Mouse (Mus musculus): Measurements from ENCODE around the gene Hcfc2. TPM values are rescaled to one million over a fixed set of nuclear protein-coding genes. Genes with fewer than 3 reads are reported as not detected.

Gene Hcfc2
- polyA plus RNA-seq, 1 experiment from 2014 or later: 11.4 TPM

DNA sequence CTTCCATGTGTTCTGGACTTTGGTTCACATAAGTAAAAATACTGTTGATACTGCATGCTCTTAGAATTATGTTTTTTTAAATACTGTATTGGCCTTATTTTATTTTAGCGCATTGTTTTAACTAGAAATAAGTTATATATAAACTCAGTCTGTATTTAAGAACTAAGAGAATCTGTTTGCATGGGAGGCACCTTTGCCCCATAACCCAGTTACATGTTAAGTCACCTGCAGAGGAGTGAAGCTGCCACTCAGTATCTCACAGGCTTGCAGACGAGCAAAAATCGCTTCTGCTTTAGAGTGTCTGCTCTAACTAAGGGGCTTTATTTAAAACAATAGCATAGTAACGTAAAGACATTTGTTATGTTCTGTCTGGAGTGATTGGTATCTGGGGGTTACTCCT is 45.9 kb downstream of the Hcfc2 start:
- no peak overlapping the region for H3K9ac ChIP-seq
- peaks cover under 1% of the 10 kb centered on the region; the same call in 1 of the 2 replicates for H3K4me1 ChIP-seq (replicated peaks)
- DNase-seq: no peak
- H3K27ac ChIP-seq: no peak overlapping the region
- H3K4me2 ChIP-seq: no peak overlapping the region
- no peaks in the 10 kb centered on the region for H3K9me3 ChIP-seq (replicated peaks)
- no peaks in the 10 kb centered on the region for H3K27me3 ChIP-seq
- H3K4me3 ChIP-seq (replicated peaks): no peak overlapping the region
- peaks cover 47% of the 10 kb centered on the region for H3K36me3 ChIP-seq
- 82% methylated on average over 4 of the region's 4 CpGs for WGBS (ENCODE audit: insufficient replicate concordance)
- ATAC-seq (ENCODE audit: low read depth): no peak

DNA sequence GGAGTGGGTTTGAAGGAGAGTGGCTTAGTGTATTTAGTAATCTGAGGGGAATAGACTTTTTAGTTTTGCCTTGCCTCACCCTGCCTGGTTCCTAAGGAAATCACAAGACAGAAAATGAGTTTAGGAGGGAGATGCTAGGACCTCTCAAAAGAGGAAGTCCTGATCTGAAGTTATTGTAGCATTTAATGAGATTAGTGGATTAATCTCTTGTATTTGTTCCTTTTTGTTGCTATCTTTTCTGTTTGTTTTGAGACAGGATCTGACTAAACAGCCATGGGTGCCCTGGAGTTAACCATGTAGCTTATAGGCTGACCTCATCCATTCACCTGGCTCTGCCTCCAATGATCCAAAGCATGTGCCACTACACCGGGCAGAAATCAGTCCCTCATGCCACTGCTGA is 46.6 kb downstream of the Hcfc2 start:
- peaks cover 53% of the 10 kb centered on the region for H3K36me3 ChIP-seq
- no peaks in the 10 kb centered on the region for H3K27me3 ChIP-seq
- no peaks in the 10 kb centered on the region for H3K9me3 ChIP-seq (replicated peaks)
- no peak overlapping the region for H3K4me2 ChIP-seq
- H3K27ac ChIP-seq: no peak overlapping the region
- DNase-seq (no peak), ATAC-seq (ENCODE audit: low read depth) (no peak)
- H3K4me3 ChIP-seq (replicated peaks): no peak overlapping the region
- no peak overlapping the region for H3K9ac ChIP-seq
- 76% methylated on average over 1 of the region's 1 CpGs for WGBS (ENCODE audit: insufficient replicate concordance)
- H3K4me1 ChIP-seq (replicated peaks): peaks cover 7% of the 10 kb centered on the region

DNA sequence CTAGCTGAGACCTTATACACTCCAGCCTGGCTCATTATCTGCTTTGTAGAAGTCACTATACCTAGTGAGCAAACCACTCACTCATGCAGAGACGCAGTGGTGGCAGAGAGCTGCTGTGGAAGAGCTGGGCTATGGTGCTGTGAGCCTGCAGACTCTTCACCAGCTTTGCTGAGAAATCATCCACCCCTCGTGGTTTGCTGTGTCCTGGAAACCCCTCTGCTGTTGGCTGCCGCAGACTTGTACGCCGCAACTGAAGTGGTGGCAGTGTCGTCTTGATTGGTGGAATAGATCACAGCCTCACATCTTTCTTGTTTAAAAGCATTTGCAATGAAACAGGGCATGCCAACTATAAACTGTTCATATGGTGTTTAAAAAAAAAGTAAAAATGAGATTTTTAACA is 48.3 kb downstream of the Hcfc2 start:
- Histone ChIP-seq H3K9ac (no peak overlapping the region), H3K9me3 (replicated peaks) (no peaks in the 10 kb centered on the region), H3K36me3 (peaks cover 59% of the 10 kb centered on the region), H3K4me2 (no peak overlapping the region), H3K4me1 (replicated peaks) (peaks cover 8% of the 10 kb centered on the region), H3K4me3 (replicated peaks) (no peak overlapping the region), H3K27ac (no peak overlapping the region; the same call in 1 of the 2 replicates), H3K27me3 (no peaks in the 10 kb centered on the region)
- DNase-seq (no peak), ATAC-seq (ENCODE audit: low read depth) (no peak)
- WGBS (ENCODE audit: insufficient replicate concordance): 81% methylated on average over 6 of the region's 6 CpGs

DNA sequence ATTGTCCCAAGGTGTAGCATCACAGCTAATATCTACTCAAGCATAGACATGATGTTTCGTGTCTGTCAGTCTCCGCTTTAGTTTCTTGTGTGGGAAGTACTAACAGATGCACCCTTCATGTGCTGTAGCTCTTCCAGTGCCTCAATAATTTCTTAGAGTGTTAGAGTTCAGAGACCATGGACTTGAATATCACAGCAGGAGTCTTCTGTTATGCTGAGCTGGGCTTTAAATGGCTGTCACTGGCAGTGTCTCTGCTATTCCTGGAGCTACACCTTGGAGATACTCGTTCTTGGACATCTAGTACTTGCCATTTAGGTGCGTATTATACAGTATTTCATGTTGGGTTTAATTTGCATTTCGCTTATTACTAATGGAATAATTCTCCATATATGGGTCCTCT is 49.3 kb downstream of the Hcfc2 start:
- no peak overlapping the region for H3K27ac ChIP-seq
- peaks cover 8% of the 10 kb centered on the region for H3K4me1 ChIP-seq (replicated peaks)
- H3K27me3 ChIP-seq: no peaks in the 10 kb centered on the region
- no peak overlapping the region for H3K4me2 ChIP-seq
- H3K9ac ChIP-seq: no peak overlapping the region
- H3K9me3 ChIP-seq (replicated peaks): no peaks in the 10 kb centered on the region
- no peak for DNase-seq
- ATAC-seq (ENCODE audit: low read depth): no peak
- no peak overlapping the region for H3K4me3 ChIP-seq (replicated peaks)
- H3K36me3 ChIP-seq: peaks cover 57% of the 10 kb centered on the region
- WGBS (ENCODE audit: insufficient replicate concordance): 83% methylated on average over 5 of the region's 5 CpGs

DNA sequence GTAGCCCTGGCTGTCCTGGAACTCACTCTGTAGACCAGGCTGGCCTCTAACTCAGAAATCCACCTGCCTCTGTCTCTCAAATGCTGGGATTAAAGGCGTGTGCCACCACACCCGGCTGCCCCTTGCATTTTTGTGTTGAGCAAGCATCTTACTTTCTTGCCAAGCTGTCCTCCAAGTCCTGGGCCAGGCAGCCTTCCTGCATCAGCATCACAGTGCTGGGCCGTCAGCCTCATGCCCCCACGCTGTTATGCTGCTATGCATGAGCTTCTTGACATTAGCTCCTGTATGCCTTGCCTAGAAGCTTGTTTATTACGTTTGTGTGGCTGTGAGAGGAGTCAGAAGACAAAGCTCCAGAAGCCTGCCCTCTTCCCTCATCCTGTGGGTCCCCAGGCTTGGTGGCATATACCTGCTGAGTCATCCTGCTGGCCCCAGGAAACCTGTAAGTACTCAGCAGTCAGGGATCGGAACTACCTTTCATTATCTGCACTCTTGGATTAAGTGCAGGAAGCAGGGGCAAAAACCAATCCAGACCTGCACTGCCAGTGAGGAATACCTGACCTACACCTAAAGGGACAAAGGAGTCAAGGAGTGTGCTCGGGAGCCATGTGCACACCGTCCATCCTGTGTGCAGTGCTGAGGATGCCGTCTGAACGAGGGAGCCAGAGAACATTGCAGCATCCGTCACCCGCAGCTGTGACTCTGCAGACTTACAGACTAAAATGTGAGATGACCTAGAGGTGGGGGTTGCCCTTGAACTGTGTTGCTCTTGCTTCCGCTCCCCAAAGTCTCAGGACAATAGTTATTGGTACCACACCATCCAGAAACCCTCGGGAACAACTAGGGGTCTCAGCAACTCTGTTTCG is 51.3 kb downstream of the Hcfc2 start:
- Histone ChIP-seq H3K36me3 (peaks cover 74% of the 10 kb centered on the region), H3K4me3 (replicated peaks) (no peak overlapping the region), H3K9me3 (replicated peaks) (no peaks in the 10 kb centered on the region), H3K9ac (no peak overlapping the region), H3K27ac (no peak overlapping the region), H3K27me3 (no peaks in the 10 kb centered on the region), H3K4me2 (no peak overlapping the region), H3K4me1 (replicated peaks) (peaks cover 8% of the 10 kb centered on the region)
- no peak for DNase-seq
- 81% methylated on average over 15 of the region's 15 CpGs for WGBS (ENCODE audit: insufficient replicate concordance)
- no peak for ATAC-seq (ENCODE audit: low read depth)

DNA sequence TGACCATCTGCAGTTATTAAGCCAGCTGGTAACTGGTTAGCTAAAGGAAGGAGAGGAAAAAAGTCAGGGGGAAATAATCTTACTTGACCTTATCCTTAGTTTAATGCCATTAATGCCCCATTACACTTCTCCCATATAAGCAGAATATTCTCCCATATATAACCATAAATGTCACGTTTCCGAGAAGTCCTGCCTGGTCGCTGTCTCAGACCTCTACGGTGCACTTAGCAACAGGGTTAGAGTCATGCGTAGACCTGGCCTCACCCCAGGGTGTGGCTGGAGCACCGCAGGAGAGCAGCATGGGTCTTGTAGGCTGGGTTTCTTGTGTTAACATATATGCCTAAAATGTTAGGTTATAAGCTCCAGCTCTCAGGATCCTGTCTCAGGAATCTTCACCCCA is 54.8 kb downstream of the Hcfc2 start:
- H3K4me2 ChIP-seq: no peak overlapping the region
- ATAC-seq (ENCODE audit: low read depth) (no peak), DNase-seq (no peak)
- no peak overlapping the region for H3K4me3 ChIP-seq (replicated peaks)
- H3K9me3 ChIP-seq (replicated peaks): no peaks in the 10 kb centered on the region
- peaks cover 92% of the 10 kb centered on the region for H3K36me3 ChIP-seq
- H3K4me1 ChIP-seq (replicated peaks): peaks cover 11% of the 10 kb centered on the region
- H3K9ac ChIP-seq: no peak overlapping the region
- 90% methylated on average over 6 of the region's 6 CpGs for WGBS (ENCODE audit: insufficient replicate concordance)
- no peak overlapping the region for H3K27ac ChIP-seq
- H3K27me3 ChIP-seq: no peaks in the 10 kb centered on the region

DNA sequence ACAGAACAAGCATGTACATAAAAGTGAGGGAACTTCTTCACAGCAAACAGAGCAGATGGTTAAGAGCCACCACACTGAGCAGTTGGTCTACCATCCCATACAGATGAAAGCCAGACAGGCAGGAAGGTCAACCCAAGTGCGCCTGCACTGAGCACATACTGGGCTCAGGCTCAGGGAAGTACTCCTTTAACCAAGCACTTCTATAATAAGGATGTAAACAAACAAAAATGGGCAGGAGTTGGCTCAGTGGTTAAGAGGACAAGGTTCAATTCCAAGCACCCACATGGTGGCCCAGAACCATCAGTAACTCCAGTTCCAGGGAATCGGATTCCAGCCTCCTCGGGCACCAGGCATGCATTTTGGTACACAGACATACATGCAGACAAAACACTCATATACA is 57.0 kb downstream of the Hcfc2 start:
- DNase-seq (no peak), ATAC-seq (ENCODE audit: low read depth) (no peak)
- H3K9ac ChIP-seq: no peak overlapping the region
- 87% methylated on average over 3 of the region's 3 CpGs for WGBS (ENCODE audit: insufficient replicate concordance)
- no peaks in the 10 kb centered on the region for H3K9me3 ChIP-seq (replicated peaks)
- H3K4me2 ChIP-seq: no peak overlapping the region
- H3K36me3 ChIP-seq: peaks cover 95% of the 10 kb centered on the region
- peaks cover 14% of the 10 kb centered on the region for H3K4me1 ChIP-seq (replicated peaks)
- H3K27me3 ChIP-seq: no peaks in the 10 kb centered on the region
- no peak overlapping the region for H3K4me3 ChIP-seq (replicated peaks)
- no peak overlapping the region; the same call in 1 of the 2 replicates for H3K27ac ChIP-seq

DNA sequence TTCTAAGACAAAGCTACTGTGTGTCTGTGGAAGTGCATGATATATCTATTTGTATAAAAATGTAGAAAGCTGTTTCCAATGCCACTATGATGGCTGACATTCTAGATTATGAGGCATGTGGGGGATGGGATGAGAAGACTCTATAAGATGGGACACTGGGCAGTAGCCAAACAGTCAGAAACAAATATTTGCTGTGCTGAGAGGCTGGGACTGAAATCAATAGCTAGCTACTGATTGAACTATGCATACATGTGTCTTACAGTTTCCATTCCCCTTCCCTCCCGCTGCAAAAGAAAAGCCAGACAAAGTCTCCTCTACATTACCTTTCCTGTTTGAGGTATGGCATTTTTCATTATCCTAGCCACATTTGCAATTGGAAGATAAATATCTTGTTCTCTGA is 58.7 kb downstream of the Hcfc2 start:
- no peaks in the 10 kb centered on the region for H3K27me3 ChIP-seq
- peaks cover 94% of the 10 kb centered on the region for H3K36me3 ChIP-seq
- no peak overlapping the region for H3K27ac ChIP-seq
- no peak overlapping the region for H3K4me2 ChIP-seq
- 85% methylated on average over 1 of the region's 1 CpGs for WGBS (ENCODE audit: insufficient replicate concordance)
- H3K9me3 ChIP-seq (replicated peaks): no peaks in the 10 kb centered on the region
- no peak overlapping the region for H3K4me3 ChIP-seq (replicated peaks)
- ATAC-seq (ENCODE audit: low read depth) (no peak), DNase-seq (no peak)
- H3K4me1 ChIP-seq (replicated peaks): peaks cover 29% of the 10 kb centered on the region
- H3K9ac ChIP-seq: no peak overlapping the region

DNA sequence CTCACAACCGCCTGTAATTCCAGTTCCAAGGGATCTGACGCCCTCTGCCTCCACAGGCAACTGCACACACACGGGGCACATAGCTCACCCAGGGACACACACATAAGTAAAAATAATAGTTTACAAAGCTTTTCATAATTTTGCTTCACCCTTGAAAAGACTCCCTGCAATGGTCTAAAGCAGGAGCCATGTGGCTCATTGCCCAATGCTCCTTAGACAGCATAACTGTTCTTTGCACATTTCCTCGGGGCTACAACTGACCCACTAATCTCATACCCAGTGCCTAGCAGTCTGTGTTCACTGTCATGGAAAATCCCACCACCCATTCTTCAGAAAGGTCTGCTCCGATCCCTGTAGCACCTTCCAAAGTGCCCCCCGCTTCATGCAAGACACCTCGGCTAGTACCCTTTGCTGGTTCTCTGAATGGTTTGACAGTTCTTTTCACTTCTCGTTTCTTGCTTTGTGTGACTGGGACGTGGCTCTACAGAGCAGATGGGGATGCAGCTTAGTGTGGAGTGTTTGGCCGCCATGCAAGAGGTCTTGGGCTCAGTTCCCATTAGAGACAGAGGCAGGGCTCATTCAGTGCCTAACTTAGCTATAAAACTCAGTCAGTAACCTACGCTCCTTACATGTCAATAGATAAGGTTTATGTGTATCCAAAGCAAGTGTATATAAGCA is 59.4 kb downstream of the Hcfc2 start:
- H3K27ac ChIP-seq: 0 out of 2 replicates have a peak overlapping the region, but pooled peaks have one; percentile 30
- peaks cover 98% of the 10 kb centered on the region for H3K36me3 ChIP-seq

DNA sequence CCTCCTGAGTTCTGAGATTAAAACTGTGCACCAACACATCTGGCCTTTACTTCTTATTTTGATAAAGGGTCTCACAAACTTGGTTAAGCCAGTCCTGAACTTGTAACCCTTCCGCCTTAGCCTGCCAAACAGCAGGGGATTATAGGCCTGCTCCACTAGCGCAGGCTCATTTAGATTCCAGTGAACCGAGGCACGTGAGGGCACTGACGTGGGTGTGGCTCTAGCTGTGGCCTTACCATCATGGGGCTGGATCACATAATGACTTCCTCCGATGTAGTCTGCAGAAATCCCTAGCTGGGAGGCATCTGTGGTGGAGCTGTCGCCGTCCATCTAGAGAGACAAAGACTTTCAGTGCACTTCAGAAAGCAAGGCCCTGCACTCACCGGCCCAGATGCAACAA is 60.5 kb downstream of the Hcfc2 start:
- Histone ChIP-seq H3K36me3 (peaks cover 98% of the 10 kb centered on the region), H3K27ac (no peak overlapping the region), H3K4me3 (replicated peaks) (no peak overlapping the region), H3K4me2 (no peak overlapping the region), H3K9me3 (replicated peaks) (no peaks in the 10 kb centered on the region), H3K27me3 (no peaks in the 10 kb centered on the region), H3K4me1 (replicated peaks) (peaks cover 47% of the 10 kb centered on the region), H3K9ac (no peak overlapping the region)
- 88% methylated on average over 9 of the region's 9 CpGs for WGBS (ENCODE audit: insufficient replicate concordance)
- no peak for DNase-seq
- no peak for ATAC-seq (ENCODE audit: low read depth)

More for the DNA sequence above, 59.4 kb downstream of the Hcfc2 start:
- H3K9me3 ChIP-seq (replicated peaks): no peaks in the 10 kb centered on the region
- peaks cover 36% of the 10 kb centered on the region for H3K4me1 ChIP-seq (replicated peaks)
- ATAC-seq (ENCODE audit: low read depth) (no peak), DNase-seq (no peak)
- WGBS (ENCODE audit: insufficient replicate concordance): 87% methylated on average over 11 of the region's 11 CpGs
- H3K4me3 ChIP-seq (replicated peaks): no peak overlapping the region
- H3K4me2 ChIP-seq: no peak overlapping the region
- H3K9ac ChIP-seq: no peak overlapping the region
- no peaks in the 10 kb centered on the region for H3K27me3 ChIP-seq

DNA sequence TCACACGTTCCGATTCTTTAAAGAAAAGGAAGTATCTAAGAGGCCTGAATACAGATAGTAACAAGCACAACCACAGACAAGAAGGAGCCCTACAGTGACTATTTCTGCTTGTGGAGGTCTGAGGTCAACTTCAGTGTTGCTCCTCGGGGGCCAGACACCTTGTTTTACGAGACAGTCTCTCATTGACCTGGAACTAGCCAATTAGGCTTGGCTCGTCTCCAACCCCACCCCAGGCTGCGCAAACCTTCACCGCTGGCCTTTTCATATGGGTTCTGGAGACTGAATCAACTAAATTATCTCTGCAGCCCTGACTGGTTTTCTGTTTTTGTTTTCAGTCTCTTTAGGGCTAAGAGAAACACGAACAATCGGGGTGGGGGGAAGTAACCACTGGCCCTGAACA is 61.4 kb downstream of the Hcfc2 start:
- no peak for ATAC-seq (ENCODE audit: low read depth)
- no peak for DNase-seq
- Histone ChIP-seq H3K4me3 (replicated peaks) (no peak overlapping the region), H3K27me3 (no peaks in the 10 kb centered on the region), H3K4me1 (replicated peaks) (peaks cover 52% of the 10 kb centered on the region), H3K9ac (peak overlapping the region; percentile 24; the same call in 1 of the 2 replicates), H3K4me2 (no peak overlapping the region), H3K27ac (0 out of 2 replicates have a peak overlapping the region, but pooled peaks have one; percentile 56), H3K9me3 (replicated peaks) (no peaks in the 10 kb centered on the region), H3K36me3 (peaks cover 91% of the 10 kb centered on the region)
- 70% methylated on average over 9 of the region's 9 CpGs for WGBS (ENCODE audit: insufficient replicate concordance)

All from liver, embryonic 13.5 days (tissue).